Mouse (Mus musculus) adrenal gland, postnatal 36 days (tissue): ENCODE results near the gene Dvl2. TPM values are rescaled to one million over a fixed set of nuclear protein-coding genes. Genes with fewer than 3 reads are reported as not detected.
"Not testable (repeated sequence)": the region's sequence is repeated elsewhere in the genome, so short reads cannot be mapped to it uniquely, and the experiment has no call there.

Source experiments
- DNase-seq, 2 experiments: peaks; one replicate each; pipeline ENCODE4 v3.0.0; 2021; ENCODE audit warnings: mixed read lengths in 1 of 2
- long read RNA-seq, 2 experiments: library from polyadenylated mRNA; stranded (forward); transcript quantifications; one replicate each; pipeline ENCODE4 v2.0.0; 2021; ENCODE audit warnings: borderline sequencing depth in 2 of 2
- total RNA-seq, 2 experiments: library from RNA; stranded (reverse); gene quantifications; 2 replicates each; pipeline ENCODE4 v1.2.3; 2021

The Dvl2 gene
- 10 to 100 TPM; 15.6 to 17.4 TPM for total RNA-seq
- long read RNA-seq, experiment 1, partial matches to known transcripts, result 0 of 8 reads
- long read RNA-seq, experiment 1, other reads (novel, unspliced or antisense), result 5 of 8 reads
- long read RNA-seq, experiment 2, partial matches to known transcripts, result 3 of 4 reads
- long read RNA-seq, experiment 2, other reads (novel, unspliced or antisense), result 0 of 4 reads

DNA sequence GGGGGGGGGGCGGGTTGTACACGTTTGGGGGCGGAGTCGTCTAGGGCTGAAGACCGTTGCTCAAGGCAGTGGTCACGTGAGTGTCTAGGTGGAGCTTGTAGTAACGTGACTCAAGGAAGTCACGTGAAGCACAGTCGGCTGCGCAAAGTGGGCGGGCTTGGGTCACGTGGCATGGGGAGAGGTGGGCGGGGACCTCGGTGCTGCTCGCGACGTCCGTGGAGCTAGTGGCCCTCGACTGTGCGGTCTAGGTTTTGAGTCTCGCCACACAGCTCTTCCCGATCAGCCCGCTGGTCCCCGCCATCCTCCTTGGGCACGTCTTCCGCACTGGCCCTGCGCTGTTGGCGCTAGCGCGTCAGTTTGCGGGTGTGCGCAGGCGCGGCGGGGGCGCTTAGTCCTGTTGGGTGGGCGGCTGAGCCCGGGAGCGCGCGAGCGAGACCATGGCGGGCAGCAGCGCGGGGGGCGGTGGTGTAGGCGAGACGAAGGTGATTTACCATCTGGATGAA is at the start of gene Dvl2:
Gene Dvl2, plus strand, starts transcription at position 200 of the 503 bp plus-strand sequence.
- peak; percentile 93 for DNase-seq

DNA sequence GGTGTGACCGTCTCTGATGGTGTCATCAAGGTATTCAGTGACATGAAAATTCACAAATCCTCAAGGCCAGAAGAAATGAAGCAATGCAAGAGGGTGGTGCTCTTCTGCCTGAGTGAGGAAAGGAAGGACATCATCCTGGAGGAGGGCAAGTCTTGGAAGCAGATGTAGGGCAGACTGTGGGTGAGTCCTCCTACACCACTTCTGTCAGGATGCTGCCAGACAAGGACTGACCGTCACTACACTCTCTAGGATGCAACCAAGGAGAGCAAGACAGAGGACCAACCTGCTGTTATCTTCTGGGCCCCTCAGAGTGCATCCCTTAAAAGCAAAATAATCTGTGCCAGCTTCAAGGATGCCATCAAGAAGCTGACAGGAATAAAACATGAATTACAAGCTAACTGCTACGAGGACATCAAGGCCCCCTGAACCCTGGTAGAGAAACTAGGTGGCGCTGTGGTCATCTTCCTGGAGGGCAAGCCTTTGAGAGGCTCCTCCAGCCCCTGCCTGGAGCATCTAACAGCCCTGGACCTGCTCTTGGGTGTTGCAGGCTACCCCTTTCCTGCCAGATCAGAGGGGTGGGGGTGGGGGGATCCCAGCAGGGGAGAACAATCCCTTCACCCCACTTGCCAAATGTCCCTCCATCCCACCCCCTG is 49.5 kb upstream of the Dvl2 start:
- peak in 1 of 2 experiments; percentile 41 for DNase-seq

DNA sequence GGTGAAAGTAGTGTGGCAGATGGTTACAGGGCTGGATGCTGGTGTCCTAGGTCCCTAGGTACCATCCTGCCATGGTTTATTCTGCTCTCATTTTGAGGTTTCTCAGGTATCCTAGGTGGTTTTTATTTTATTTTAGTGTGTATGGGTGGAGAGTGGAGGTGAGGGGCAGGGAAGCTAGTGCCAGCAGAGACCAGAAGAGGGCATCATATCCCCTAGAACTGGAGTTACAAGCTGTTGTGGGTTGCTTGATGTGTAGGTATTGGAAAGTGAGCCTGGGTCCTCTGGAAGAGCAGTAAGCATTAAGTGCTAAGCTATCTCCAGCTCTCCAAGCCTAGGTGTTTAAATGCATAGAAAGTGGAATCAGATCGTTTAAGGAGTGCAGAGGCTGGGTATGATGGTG is 48.1 kb upstream of the Dvl2 start:
- DNase-seq, result no peak

- no peak for DNase-seq
Observed at GRCm38 (mm10) chr11:69953267-69953915, 47.0 kb upstream of the Dvl2 start.

- DNase-seq, result not testable (repeated sequence)
Observed at GRCm38 (mm10) chr11:69955618-69956017, 44.8 kb upstream of the Dvl2 start.

DNA sequence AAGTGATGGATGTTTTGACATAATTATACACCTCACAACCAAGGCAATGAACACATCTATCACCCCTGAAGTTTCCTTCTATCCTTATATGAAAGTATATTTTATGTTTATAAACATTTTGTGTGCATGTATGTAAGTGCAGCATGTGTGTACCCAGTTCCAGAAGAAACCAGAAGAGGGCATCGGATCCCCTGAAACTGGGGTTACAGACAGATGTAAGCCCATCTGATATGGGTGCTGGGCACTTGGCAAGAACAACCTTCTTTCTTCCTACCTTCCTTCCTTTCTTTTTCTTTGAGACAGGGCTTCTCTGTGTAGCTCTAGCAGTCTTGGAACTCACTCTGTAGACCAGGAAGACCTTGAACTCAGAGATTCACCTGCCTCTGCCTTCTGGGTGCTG is 44.2 kb upstream of the Dvl2 start:
- DNase-seq, result no peak

- DNase-seq, result no peak
Observed at GRCm38 (mm10) chr11:69960616-69961015, 39.8 kb upstream of the Dvl2 start.

- no peak for DNase-seq
Observed at GRCm38 (mm10) chr11:69961841-69962240, 38.6 kb upstream of the Dvl2 start.

DNA sequence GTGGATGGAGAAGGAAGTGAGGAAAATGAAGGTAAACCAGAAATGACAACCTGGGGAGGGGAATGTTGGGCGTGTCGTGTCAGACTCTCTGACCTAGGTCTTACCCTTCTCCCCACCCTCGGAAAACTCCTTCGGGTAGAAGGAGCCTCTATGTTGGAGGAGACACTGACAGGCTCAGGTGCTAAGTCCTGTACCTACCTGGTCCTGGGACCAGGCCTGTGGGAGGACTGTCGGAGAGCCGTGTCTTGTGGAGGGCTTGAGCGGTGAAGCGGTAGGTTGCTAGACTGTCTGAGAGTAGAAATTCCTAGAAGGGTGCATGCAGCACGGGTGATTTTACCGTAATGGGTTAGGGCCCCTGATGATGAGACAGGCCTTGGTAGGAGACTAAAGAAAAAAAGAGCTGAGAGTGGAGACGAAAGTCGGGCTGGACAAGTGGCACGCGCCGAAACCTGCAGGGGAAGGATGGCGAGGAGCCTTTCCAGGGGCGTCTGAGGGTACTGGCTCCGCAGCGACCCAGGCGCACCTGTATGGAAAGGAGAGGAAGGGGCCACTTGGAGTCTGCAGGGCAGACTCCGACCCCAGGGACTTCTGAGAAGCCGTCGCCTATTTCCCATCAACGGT is 35.6 kb upstream of the Dvl2 start, which contains the start of gene Cldn7:
Gene Cldn7, plus strand, starts transcription at position 130 of the 621 bp plus-strand sequence.
- no peak for DNase-seq

GRCm38 (mm10) chr11:69965271-69966005 is 35.0 kb upstream of the Dvl2 start:
- DNase-seq, result no peak

DNA sequence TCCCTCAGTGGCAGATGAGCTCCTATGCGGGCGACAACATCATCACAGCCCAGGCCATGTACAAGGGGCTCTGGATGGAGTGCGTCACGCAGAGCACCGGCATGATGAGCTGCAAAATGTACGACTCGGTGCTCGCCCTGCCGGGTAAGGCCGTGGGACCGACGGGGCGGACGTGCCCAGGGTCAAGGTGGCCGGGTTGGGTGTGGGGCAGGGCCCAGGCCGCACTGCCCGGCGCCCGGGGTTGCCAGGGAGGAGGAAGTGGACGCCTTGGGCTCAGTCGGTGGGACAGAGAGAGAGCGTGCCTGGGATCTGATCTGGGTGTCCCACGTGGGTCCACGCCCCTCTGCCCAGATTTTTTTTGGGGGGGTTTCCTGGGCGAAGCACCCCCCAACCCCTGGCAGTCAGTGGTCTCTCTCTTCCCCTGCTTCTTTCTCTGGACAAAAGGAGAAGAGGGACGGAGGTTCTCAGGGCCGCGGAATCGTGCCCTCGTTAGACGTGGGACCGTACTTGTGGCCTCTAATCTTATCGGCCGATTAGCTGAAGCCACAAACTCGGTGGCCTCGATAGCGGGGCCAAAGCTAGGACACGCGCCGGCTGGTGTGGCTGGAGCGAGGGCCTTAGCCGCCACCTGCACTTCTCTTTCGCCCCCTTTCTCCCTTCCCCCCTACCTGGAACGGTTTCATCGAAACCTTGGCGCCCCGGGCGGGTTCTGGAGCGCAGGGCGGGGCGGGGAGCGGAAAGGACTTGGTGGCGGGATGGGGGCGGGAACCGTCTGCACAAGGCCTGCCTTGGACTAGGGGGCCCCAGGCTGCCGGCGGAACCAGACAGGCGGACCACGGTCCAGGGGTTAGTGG is 34.2 kb upstream of the Dvl2 start:
- DNase-seq, result peak; percentile 28 to 55

GRCm38 (mm10) chr11:69966860-69967517 is 33.4 kb upstream of the Dvl2 start:
- no peak for DNase-seq

DNA sequence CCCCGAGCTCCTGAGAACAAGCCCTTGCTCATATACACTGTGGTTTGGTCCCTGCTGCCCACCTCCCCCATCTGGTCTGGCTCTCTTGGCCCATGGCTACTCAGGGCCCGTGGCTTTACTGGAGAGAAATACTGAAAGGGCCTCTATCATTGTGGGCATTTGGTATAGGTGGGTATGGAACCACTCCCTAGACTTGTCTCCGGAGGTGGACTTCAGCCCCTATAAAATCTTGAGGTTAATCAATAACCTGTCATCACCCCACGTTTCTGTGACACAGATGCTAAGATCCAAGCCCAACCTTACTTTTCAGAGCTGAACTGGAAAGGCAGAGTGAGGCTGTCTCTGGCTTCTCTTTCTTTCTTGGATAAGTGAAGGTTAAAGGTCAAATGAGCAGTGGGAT is 31.6 kb upstream of the Dvl2 start:
- DNase-seq, result no peak

DNA sequence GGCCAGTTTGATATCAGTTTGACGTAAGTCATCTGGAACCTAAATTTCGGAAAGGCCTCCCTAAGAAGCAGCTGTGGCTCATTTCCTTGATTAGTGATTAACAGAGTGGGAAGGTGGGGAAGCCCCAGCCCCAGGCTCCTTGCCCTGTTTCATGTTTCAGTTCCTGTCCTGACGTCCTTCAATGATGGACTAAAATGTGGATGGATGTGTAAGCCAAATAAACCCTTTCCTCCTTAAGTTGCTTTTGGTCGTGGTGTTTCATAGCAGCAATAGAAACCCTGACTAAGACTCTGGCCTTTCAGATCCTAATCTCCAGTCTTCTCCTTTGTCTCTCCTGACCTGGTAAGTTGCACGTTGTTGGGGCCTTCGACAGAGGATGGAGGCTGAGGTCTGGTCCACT is 30.2 kb upstream of the Dvl2 start:
- DNase-seq, result no peak

- DNase-seq, result no peak
Observed at GRCm38 (mm10) chr11:69970775-69971174, 29.6 kb upstream of the Dvl2 start.

DNA sequence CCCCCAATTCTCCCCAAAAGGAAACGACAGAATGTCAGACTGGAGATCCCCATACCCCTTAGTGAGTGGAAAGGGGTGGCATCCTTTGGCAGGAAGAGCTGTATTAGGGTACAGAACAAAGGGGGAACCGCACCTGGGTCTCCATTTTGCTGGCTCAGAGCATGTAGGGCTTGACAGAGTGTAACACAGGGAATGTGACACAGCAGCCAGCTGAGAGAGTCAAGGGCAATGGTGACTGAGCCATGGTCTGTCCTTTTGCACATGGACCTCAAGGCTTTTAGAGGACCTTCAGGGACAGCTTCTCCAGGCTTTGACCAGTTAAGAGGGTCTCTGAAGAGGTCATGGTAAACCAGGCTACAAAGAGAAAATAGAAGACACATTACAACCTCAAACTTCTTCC is 25.5 kb upstream of the Dvl2 start:
- DNase-seq, result peak in 1 of 2 experiments; percentile 51

- no peak for DNase-seq
Observed at GRCm38 (mm10) chr11:69976271-69976670, 24.1 kb upstream of the Dvl2 start.

DNA sequence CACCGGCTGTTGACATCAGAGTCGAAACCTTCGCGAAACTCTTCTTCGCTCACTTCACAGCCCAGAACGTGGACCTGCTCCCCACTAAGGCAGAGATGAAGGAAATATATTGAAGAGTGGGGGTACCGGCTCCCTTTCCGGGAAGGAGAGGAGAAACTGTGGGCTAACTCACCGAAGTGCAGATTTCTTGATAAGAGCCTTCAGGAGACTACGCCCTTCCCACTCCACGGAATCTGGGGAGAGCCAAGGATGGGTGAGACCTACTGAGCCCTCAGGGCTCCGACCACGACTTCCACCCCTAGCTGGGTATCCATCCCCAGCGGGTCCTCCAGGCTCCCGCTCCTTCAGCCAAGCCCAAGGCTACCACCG is 20.6 kb upstream of the Dvl2 start:
- DNase-seq, result no peak

GRCm38 (mm10) chr11:69980196-69981140 is 19.9 kb upstream of the Dvl2 start:
- DNase-seq, result peak; percentile 94 to 96
